In the genomic region with DNA sequence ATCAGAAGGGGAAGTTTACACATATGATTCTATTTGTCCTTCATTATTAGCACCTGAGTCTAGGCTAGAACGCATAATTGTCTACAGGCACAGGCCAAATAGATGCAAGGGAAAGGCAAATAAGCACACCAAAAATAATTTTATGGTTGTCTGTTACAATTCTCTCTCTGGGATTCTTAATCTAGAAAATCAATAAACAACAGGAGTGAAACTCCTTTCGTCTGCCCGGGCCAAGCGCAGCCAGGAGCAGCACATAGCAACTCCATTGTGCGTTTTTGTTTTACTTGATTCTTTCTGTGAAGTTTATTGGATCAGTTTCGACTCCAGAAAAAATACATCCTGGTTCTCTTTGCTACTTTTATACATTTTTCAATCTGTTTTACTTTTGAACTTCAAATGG, we compare ENCODE assay signal across 13 mouse cellular contexts.
A peak's percentile ranks its signal among the peaks of the same experiment; 100 is the strongest.
DNase-seq lines count a peak whose midpoint lies in the region; ATAC-seq and TF ChIP-seq lines count a peak whose summit lies in the region.
"Had no signal": no experiment of that assay in that cellular context is flagged by ENCODE, and none has a peak within 500 bp of the region (broad histone marks: within the 10 kb centered on the region; RNA-seq: fewer than 3 reads in every experiment).

No protein-coding gene starts in this region.

- peak overlapping the region; percentile 50; the same call in 1 of the 2 replicates for H3K4me3 ChIP-seq in gastrocnemius, adult 2 months
- H3K4me3 ChIP-seq in limb, embryonic 12.5 days (replicated peaks), result no peak overlapping the region
- H3K4me3 ChIP-seq in limb, embryonic 10.5 days, result no peak overlapping the region
- no peak overlapping the region for H3K4me3 ChIP-seq in embryonic fibroblast, embryonic 13.5 days (ENCODE audit: insufficient read depth, low read length)
- H3K4me3 ChIP-seq in midbrain, postnatal 0 days (ENCODE audit: low read depth, low read length), result no peak overlapping the region
- no peak overlapping the region for H3K4me3 ChIP-seq in left cerebral cortex, adult 2 months

- H3K27ac ChIP-seq in gastrocnemius, adult 2 months, result no peak overlapping the region
- H3K27ac ChIP-seq in limb, embryonic 12.5 days, result no peak overlapping the region
- H3K27ac ChIP-seq in limb, embryonic 10.5 days, result no peak overlapping the region
- H3K27ac ChIP-seq in embryonic fibroblast, embryonic 13.5 days (ENCODE audit: insufficient read depth, low read length), result 0 out of 2 replicates have a peak overlapping the region, but pooled peaks have one; percentile 13
- no peak overlapping the region for H3K27ac ChIP-seq in midbrain, postnatal 0 days (ENCODE audit: low read depth, low read length)
- H3K27ac ChIP-seq in left cerebral cortex, adult 2 months, result no peak overlapping the region

- no peak overlapping the region for H3K9ac ChIP-seq in limb, embryonic 12.5 days (replicated peaks)
- no peak overlapping the region for H3K9ac ChIP-seq in midbrain, postnatal 0 days (replicated peaks; ENCODE audit: low read length, poor library complexity, severe bottlenecking)

- no peaks in the 10 kb centered on the region for H3K36me3 ChIP-seq in limb, embryonic 12.5 days
- H3K36me3 ChIP-seq in limb, embryonic 10.5 days, result no peaks in the 10 kb centered on the region
- no peaks in the 10 kb centered on the region for H3K36me3 ChIP-seq in midbrain, postnatal 0 days (ENCODE audit: insufficient read depth, low read length)

- H3K4me1 ChIP-seq in limb, embryonic 12.5 days (replicated peaks), result 0 out of 2 replicates have a peak, but pooled peaks cover 6% of the 10 kb centered on the region
- peaks cover 9% of the 10 kb centered on the region for H3K4me1 ChIP-seq in limb, embryonic 10.5 days
- H3K4me1 ChIP-seq in embryonic fibroblast, embryonic 13.5 days (ENCODE audit: control insufficient read depth, insufficient read depth, low read length), result peaks cover 2% of the 10 kb centered on the region; the same call in 1 of the 2 replicates
- H3K4me1 ChIP-seq in midbrain, postnatal 0 days (ENCODE audit: insufficient read depth, low read length), result no peaks in the 10 kb centered on the region; the same call in 1 of the 2 replicates

- no peak for TF ChIP-seq CTCF in gastrocnemius, adult 2 months (IDR thresholded peaks at IDR 0.05)
- TF ChIP-seq CTCF in embryonic fibroblast, embryonic 13.5 days (IDR thresholded peaks at IDR 0.05; ENCODE audit: borderline replicate concordance, insufficient read depth, low read length), result no peak
- TF ChIP-seq CTCF in midbrain, postnatal 0 days (IDR thresholded peaks at IDR 0.05), result no peak
- no peak for TF ChIP-seq CTCF in left cerebral cortex, adult 2 months (IDR thresholded peaks at IDR 0.05)

- H3K9me3 ChIP-seq in limb, embryonic 12.5 days, result no peaks in the 10 kb centered on the region
- H3K9me3 ChIP-seq in limb, embryonic 10.5 days (replicated peaks), result no peaks in the 10 kb centered on the region
- H3K9me3 ChIP-seq in midbrain, postnatal 0 days (ENCODE audit: low read length), result no peaks in the 10 kb centered on the region

- no peaks in the 10 kb centered on the region for H3K27me3 ChIP-seq in limb, embryonic 12.5 days
- no peaks in the 10 kb centered on the region for H3K27me3 ChIP-seq in limb, embryonic 10.5 days (ENCODE audit: low read depth, poor library complexity, severe bottlenecking)
- H3K27me3 ChIP-seq in midbrain, postnatal 0 days (ENCODE audit: insufficient read depth, low read length), result no peaks in the 10 kb centered on the region

- DNase-seq in gastrocnemius, adult 2 months, result no peak
- DNase-seq in gastrocnemius, postnatal 25 days, result no peak
- no peak for DNase-seq in limb, embryonic 10.5 days (ENCODE audit: low spot score)
- DNase-seq in midbrain, postnatal 0 days (ENCODE audit: low spot score), result no peak
- DNase-seq in ovary, postnatal 36 days (ENCODE audit: low spot score), result no peak
- DNase-seq in left cerebral cortex, adult 2 months (ENCODE audit: extremely low spot score in 1 of 2, low spot score in 2 of 2), result no peak
- DNase-seq: cerebellum, adult 11-12 months; kidney, adult 8-10 months; liver; thymus, postnatal 14 days had no signal

- peak overlapping the region; percentile 19; the same call in 1 of the 2 replicates for H3K4me2 ChIP-seq in limb, embryonic 12.5 days
- H3K4me2 ChIP-seq in midbrain, postnatal 0 days (ENCODE audit: low read depth, low read length, poor library complexity, severe bottlenecking), result peak overlapping the region; percentile 7; the same call in 1 of the 2 replicates

- 40% methylated on average over 6 of the region's 6 CpGs for WGBS in limb, embryonic 12.5 days
- WGBS in limb, embryonic 10.5 days, result 77% methylated on average over 6 of the region's 6 CpGs
- WGBS in midbrain, postnatal 0 days, result 27% methylated on average over 6 of the region's 6 CpGs

- intact Hi-C loops in gastrocnemius, adult 2 months (cut with DNase I), result no loop called here
- intact Hi-C loops in left cerebral cortex, adult 2 months (cut with DNase I), result no loop called here

- no peak for TF ChIP-seq POLR2A in embryonic fibroblast, embryonic 13.5 days (IDR thresholded peaks at IDR 0.05; ENCODE audit: low read depth, low read length)

- no peak for ATAC-seq in limb, embryonic 12.5 days (ENCODE audit: insufficient number of reproducible peaks, insufficient read depth, low FRiP score, low TSS enrichment, low read depth)
- ATAC-seq in midbrain, postnatal 0 days (ENCODE audit: low FRiP score), result no peak
- ATAC-seq: forebrain, embryonic 14.5 days had no signal
